Mouse (Mus musculus) subcutaneous adipose tissue, adult 2 months (tissue): ENCODE results near the gene Olfr622. TPM values are rescaled to one million over a fixed set of nuclear protein-coding genes. Genes with fewer than 3 reads are reported as not detected.

Source experiments
- polyA plus RNA-seq: library from polyadenylated mRNA; depleted of rRNA; stranded (reverse); fragments of >200 nt; gene quantifications from 2 replicates; pipeline ENCODE4 v1.2.3, GENCODE M21; 2012; ENCODE audit warnings: low replicate concordance; rRNA removed

Gene Olfr622
- not detected in 2 replicates for polyA plus RNA-seq

DNA sequence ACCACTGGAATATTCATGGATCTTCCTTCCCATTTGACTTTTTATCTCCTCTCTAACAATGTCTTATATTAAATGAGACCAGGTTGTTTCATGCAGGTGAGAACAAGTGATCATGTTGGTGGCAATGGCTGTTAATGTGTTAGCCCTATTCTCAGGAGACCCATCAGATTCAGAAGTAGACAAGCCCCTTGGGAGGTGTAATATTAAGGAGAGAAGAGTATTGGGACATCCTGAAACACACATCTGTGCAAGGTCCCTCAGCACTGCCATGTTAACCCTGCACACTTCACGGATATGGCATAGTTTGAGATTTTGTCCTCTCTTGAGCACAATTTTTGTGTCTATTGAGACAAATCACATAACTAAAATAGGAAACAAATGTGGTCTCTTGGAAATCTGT, at the start of gene Olfr622:
Gene Olfr622, minus strand, starts transcription at position 101 of the 400 bp plus-strand sequence.

DNA sequence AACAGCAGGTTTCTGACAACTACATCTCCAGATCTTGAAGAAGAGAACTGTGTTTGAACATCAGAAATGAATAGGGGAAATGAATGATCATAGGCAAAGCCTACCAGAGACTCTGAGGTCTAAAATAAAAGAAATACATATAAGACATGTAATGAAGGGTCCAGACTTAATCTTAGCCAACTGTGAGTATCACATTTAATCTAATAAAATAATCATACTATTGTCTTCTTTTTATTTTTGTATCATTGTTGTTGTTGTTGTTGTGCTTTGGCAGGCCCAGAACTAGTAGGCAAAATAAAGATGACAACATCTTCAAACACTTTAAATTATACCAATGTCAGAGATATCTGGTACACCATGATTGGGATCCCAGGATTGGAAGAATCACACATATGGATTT, 39.9 kb upstream of the Olfr622 start, which contains the start of gene Olfr625-ps1:
Gene Olfr625-ps1, plus strand, starts transcription at position 301 of the 400 bp plus-strand sequence.

DNA sequence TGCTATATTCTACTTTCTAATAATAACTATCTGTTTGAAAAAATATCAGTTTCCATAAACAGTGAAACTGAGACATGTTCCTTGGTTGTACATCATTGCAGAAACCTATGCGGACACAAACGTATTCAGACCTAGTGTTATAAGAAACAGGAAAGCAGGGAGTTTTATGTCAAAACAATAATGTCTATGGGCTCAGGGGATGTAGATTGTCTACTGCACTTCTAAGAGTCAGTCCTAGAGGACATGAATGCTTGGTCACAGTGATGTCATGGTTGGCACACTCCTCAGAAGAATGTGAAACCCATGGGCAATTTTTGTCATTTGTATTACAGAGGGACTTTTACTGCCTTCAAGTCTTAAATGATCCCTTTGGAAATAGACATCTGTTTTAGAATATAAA, 28.6 kb upstream of the Olfr622 start, which contains the start of gene Olfr624:
Gene Olfr624, minus strand, starts transcription at position 101 of the 400 bp plus-strand sequence.

DNA sequence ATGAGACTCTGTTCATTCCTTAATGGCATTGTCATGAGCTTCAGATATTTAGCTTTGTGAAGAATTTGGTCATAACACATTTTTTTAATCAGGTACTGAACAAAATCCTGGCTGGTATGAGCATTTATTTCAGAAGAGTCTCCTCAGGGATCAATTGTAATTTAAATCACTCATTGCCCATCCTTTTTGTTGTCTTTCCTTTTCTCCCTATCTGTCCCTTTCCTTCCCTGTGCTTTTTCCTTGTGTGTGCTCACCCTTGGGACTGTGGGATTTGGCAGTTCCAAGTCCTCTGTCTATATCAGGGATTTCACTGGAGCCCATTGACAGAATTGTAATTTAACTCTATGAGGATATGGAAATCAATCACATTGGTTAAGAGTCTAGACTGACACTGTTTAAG, 21.1 kb upstream of the Olfr622 start, which contains the start of gene Olfr623:
Gene Olfr623, minus strand, starts transcription at position 101 of the 400 bp plus-strand sequence.

DNA sequence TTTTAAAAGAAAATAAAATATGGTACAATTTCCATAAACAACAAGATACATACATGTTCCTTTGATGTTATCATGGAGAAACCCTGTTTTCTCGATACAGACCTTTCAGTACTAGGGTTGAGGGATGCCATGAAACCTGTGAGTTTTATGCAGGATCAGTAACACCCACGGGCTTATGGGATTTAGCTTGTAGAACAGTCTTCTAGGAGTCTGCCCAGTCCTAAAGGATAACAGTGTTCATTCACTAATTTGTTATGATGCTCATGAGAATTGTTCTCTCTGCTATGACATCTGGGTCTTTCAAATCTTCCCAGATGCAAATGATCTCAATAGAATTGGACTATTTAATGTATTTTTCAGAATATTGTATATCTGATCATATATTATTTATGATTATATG, 30.1 kb downstream of the Olfr622 start, which contains the start of gene Olfr620:
Gene Olfr620, minus strand, starts transcription at position 101 of the 400 bp plus-strand sequence.

DNA sequence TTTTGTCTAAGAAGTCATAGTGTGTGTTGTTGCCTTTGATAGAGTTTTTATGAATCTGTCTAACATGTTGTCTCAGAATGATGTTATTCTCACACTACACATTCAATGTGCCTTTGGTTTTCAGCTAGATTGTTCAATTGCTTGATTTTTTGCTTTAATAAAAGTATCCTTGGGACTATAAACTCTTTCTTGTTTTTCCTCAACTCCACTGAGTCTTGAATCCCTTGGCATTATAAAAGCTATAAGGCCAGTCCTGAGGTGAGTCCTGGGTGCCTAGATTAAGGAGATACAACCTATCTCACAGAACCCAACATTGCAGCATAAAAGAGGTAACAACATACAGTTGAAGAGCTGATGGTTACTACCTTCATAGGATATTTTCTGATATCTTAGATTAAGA, 42.2 kb downstream of the Olfr622 start, which contains the start of gene Olfr619:
Gene Olfr619, plus strand, starts transcription at position 301 of the 400 bp plus-strand sequence.

DNA sequence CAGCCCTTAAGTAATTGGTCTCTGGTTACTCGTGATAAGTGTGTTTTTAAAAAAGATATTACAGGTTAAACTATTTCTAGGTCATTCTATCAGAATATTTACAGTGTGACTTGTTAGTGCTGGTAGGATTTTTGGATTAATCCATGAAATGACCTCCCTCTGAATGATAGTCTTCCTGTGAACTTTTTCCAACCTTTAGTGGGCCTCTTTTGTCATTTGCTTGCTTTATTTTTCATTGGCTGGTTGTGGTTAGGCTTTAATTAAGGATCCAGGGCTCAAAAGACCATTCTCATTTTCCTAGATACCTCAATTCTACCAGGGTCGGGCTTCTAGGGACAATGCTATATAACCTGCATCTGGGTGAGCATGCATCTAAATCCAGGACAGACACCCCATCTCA, 52.7 kb downstream of the Olfr622 start, which contains the start of gene Olfr618:
Gene Olfr618, plus strand, starts transcription at position 301 of the 400 bp plus-strand sequence.

Other genes with a start within 250 kb of the Olfr622 start
- not detected in 2 replicates for gene Usp17lc, start 227.6 kb downstream of the Olfr622 start, polyA plus RNA-seq
- gene Olfr605, start 197.3 kb downstream of the Olfr622 start, polyA plus RNA-seq = not detected in 2 replicates
- not detected in 2 replicates for gene Olfr606, start 193.7 kb downstream of the Olfr622 start, polyA plus RNA-seq
- gene Olfr607, start 178.6 kb downstream of the Olfr622 start, polyA plus RNA-seq = not detected in 2 replicates
- gene Olfr608, start 172.8 kb downstream of the Olfr622 start, polyA plus RNA-seq = not detected in 2 replicates
- gene Olfr609, start 144.6 kb downstream of the Olfr622 start, polyA plus RNA-seq = not detected in 2 replicates
- not detected in 2 replicates for gene Olfr610, start 130.6 kb downstream of the Olfr622 start, polyA plus RNA-seq
- not detected in 2 replicates for gene Olfr611, start 121.9 kb downstream of the Olfr622 start, polyA plus RNA-seq
- not detected in 2 replicates for gene Olfr612, start 100.0 kb downstream of the Olfr622 start, polyA plus RNA-seq
- gene Olfr613, start 94.6 kb downstream of the Olfr622 start, polyA plus RNA-seq = not detected in 2 replicates
- not detected in 2 replicates for gene Olfr615, start 86.6 kb downstream of the Olfr622 start, polyA plus RNA-seq
- not detected in 2 replicates for gene Olfr616, start 73.6 kb downstream of the Olfr622 start, polyA plus RNA-seq
- not detected in 2 replicates for gene Olfr617, start 69.6 kb downstream of the Olfr622 start, polyA plus RNA-seq
- gene Olfr618, start 52.6 kb downstream of the Olfr622 start, polyA plus RNA-seq = not detected in 2 replicates
- gene Olfr619, start 42.1 kb downstream of the Olfr622 start, polyA plus RNA-seq = not detected in 2 replicates
- gene Olfr620, start 30.2 kb downstream of the Olfr622 start, polyA plus RNA-seq = not detected in 2 replicates
- not detected in 2 replicates for gene Olfr623, start 21.0 kb upstream of the Olfr622 start, polyA plus RNA-seq
- gene Olfr624, start 28.5 kb upstream of the Olfr622 start, polyA plus RNA-seq = not detected in 2 replicates
- gene Olfr625-ps1, start 40.0 kb upstream of the Olfr622 start, polyA plus RNA-seq = not detected in 2 replicates
- gene Olfr243, start 72.0 kb upstream of the Olfr622 start, polyA plus RNA-seq = not detected in 2 replicates
- not detected in 2 replicates for gene Olfr628, start 87.7 kb upstream of the Olfr622 start, polyA plus RNA-seq
- not detected in 2 replicates for gene Olfr629, start 102.2 kb upstream of the Olfr622 start, polyA plus RNA-seq
- gene Olfr630, start 114.6 kb upstream of the Olfr622 start, polyA plus RNA-seq = not detected in 2 replicates
- gene Olfr69, start 128.9 kb upstream of the Olfr622 start, polyA plus RNA-seq = not detected in 2 replicates
- gene Olfr68, start 137.0 kb upstream of the Olfr622 start, polyA plus RNA-seq = not detected in 2 replicates
- gene Olfr67, start 149.1 kb upstream of the Olfr622 start, polyA plus RNA-seq = not detected in 2 replicates
- gene Hbb-bt, start 171.3 kb upstream of the Olfr622 start, polyA plus RNA-seq = 130 and 168 TPM in 2 replicates
- gene Hbb-bs, start 185.4 kb upstream of the Olfr622 start, polyA plus RNA-seq = 1,520 and 2,066 TPM in 2 replicates
- gene Hbb-bh2, start 197.8 kb upstream of the Olfr622 start, polyA plus RNA-seq = not detected in 2 replicates
- gene Hbb-bh1, start 200.5 kb upstream of the Olfr622 start, polyA plus RNA-seq = not detected in 2 replicates
- not detected in 2 replicates for gene Hbb-y, start 210.5 kb upstream of the Olfr622 start, polyA plus RNA-seq
- gene Olfr66, start 243.6 kb upstream of the Olfr622 start, polyA plus RNA-seq = not detected in 2 replicates